Mouse (Mus musculus) heart, embryonic 13.5 days (tissue): ENCODE results near the gene Mlh3. TPM values are rescaled to one million over a fixed set of nuclear protein-coding genes. Genes with fewer than 3 reads are reported as not detected.

ENCODE experiments used
- ATAC-seq: fragments of 200-750 bp; cut with Nextera tagmentation; 2 replicates; pipeline ENCODE4 v1.8.0; 2017; ENCODE audit warnings: moderate TSS enrichment; ENCODE audit not compliant: insufficient number of reproducible peaks, low FRiP score, low TSS enrichment; ENCODE audit errors: extremely low read depth
- H3K27ac ChIP-seq: fragments of 300-500 bp; sonication (generic); replicated peaks from 2 replicates; pipeline ENCODE4 v1.5.1; 2015; ENCODE audit warnings: moderate library complexity, mild to moderate bottlenecking, inconsistent platforms
- H3K27me3 ChIP-seq: fragments of 300-500 bp; sonication (generic); replicated peaks from 2 replicates; pipeline ENCODE4 v1.6.1; 2015; ENCODE audit warnings: mild to moderate bottlenecking, inconsistent platforms
- H3K36me3 ChIP-seq: fragments of 300-500 bp; sonication (generic); 2 replicates; pipeline ENCODE4 v1.6.1; 2015; ENCODE audit warnings: mild to moderate bottlenecking, inconsistent platforms
- H3K4me1 ChIP-seq: fragments of 300-500 bp; sonication (generic); 2 replicates; pipeline ENCODE4 v1.6.1; 2015; ENCODE audit warnings: inconsistent platforms
- H3K4me2 ChIP-seq: fragments of 300-500 bp; sonication (generic); 2 replicates; pipeline ENCODE4 v1.6.1; 2015; ENCODE audit warnings: inconsistent platforms, mild to moderate bottlenecking, moderate library complexity
- H3K4me3 ChIP-seq: fragments of 300-500 bp; sonication (generic); 2 replicates; pipeline ENCODE4 v1.5.1; 2015; ENCODE audit warnings: moderate library complexity, mild to moderate bottlenecking, inconsistent platforms
- H3K9ac ChIP-seq: fragments of 300-500 bp; sonication (generic); 2 replicates; pipeline ENCODE4 v1.6.1; 2015; ENCODE audit warnings: inconsistent platforms, mild to moderate bottlenecking, moderate library complexity
- H3K9me3 ChIP-seq: fragments of 300-500 bp; sonication (generic); 2 replicates; pipeline ENCODE4 v1.6.1; 2016; ENCODE audit warnings: inconsistent platforms
- WGBS: fragments of 180-500 bp; shearing (Covaris S2); methylation state at CpG from one replicate; pipeline ENCODE4 v1.1.7; 2015; ENCODE audit warnings: mixed read lengths; 5-methylcytosine and 5-hydroxymethylcytosine counted together
- polyA plus RNA-seq: library from polyadenylated mRNA; unstranded; fragments of >200 nt; fragmentation: Nextera tagmentation; extraction: Ambion mirVana; gene quantifications from 2 replicates; pipeline ENCODE4 v1.2.1, GENCODE M21; 2015

Gene Mlh3
- polyA plus RNA-seq, 1 experiment from 2014 or later: 5.0 TPM

DNA sequence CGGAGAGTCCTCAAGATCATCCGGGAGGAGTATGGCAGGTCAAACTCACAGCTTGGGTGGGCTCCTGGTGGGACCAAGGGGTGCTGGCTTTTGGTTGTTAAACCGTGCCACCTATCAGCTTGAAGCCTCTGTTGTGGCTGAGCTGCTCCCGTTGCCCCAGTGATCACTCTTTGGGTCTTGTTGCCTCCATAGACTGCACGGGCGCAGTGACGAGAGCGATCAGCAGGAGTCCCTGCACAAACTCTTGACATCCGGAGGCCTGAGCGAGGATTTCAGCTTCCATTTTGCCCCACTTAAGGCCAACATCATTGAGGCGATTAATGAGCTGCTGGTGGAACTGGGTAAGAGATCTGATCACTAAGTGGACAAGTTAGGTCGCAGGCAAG lies 50.5 kb downstream of the Mlh3 start:
- Histone ChIP-seq H3K4me1 (peaks cover 23% of the 10 kb centered on the region), H3K27ac (peak overlapping the region; percentile 70), H3K36me3 (peaks cover 43% of the 10 kb centered on the region), H3K27me3 (no peaks in the 10 kb centered on the region), H3K9me3 (no peaks in the 10 kb centered on the region), H3K4me2 (peak overlapping the region; percentile 92), H3K4me3 (peak overlapping the region; percentile 89), H3K9ac (peak overlapping the region; percentile 91)
- WGBS: 3% methylated on average over 12 of the region's 12 CpGs
- no peak for ATAC-seq

DNA sequence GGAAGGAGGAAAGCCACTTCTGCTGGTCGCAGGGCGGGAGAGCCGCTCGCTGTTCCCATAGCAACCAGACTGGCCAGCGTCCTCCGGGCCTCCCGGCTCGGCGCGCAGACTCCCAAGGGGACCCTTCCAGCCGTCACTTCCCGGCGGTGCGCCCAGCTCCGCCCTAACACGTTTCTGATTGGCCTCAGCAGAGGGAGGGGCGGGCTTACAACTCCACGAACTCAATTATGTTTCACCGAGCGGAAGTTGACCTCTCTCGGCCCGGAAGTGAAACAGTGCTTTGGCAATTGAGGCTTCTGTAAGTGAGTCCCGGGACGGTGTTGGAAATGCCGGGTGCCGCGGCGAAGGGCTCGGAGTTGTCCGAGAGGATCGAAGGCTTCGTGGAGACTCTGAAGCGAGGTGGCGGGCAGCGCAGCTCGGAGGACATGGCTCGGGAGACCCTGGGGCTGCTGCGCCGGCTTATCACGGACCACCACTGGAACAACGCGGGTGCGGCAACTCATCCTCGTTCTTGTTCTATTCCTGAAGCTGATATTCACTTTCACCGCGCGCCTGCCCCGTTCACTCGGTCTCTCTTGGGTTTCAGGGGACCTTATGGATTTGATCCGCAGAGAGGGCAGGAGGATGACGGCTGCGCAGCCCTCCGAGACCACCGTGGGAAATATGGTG lies 51.0 kb downstream of the Mlh3 start, which contains the start of gene Eif2b2:
TSS of gene Eif2b2 (plus strand) at position 246 of the 669 bp plus-strand sequence.
- Histone ChIP-seq H3K9ac (peak within 1 kb of the TSS; percentile 91), H3K4me2 (peak within 1 kb of the TSS; percentile 92), H3K36me3 (peaks cover 38% of the 10 kb centered on the region), H3K4me3 (peak within 1 kb of the TSS; percentile 89), H3K27me3 (no peaks in the 10 kb centered on the region), H3K4me1 (peaks cover 23% of the 10 kb centered on the region), H3K9me3 (no peaks in the 10 kb centered on the region), H3K27ac (peak within 1 kb of the TSS; percentile 70)
- ATAC-seq: peak; percentile 100
- under 1% methylated on average over 54 of the region's 54 CpGs for WGBS

DNA sequence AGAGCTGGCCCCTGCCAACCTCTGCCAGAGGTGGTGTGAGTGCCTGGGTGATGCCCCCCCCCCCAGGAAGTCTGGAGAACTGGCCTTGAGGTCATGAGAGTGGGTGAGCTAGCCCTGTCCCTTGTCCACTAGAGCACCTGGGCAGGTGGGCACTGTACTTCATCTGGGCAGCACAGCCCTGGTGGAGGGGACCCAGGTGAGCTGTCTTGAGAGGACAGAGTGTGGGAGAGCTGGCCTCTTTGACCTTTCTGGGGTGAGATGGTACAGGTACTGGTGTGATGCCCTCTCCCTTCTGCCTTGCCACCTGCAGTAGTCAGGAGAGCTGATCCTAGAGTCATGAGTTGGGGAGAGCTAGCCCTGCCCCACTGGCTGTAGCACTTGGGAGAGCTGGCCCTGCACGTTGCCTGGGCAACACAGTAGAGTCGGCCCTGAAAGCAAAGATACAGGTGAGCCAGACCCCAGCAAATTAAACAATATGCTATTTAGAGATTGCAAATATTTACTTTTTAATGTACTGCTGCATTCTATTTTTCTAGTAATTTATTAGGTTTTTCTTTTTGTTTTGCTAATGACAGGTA lies 52.6 kb downstream of the Mlh3 start:
- H3K9ac ChIP-seq: no peak overlapping the region
- no peak overlapping the region for H3K4me2 ChIP-seq
- peaks cover 22% of the 10 kb centered on the region for H3K36me3 ChIP-seq
- H3K4me1 ChIP-seq: peaks cover 23% of the 10 kb centered on the region
- H3K27ac ChIP-seq: no peak overlapping the region
- no peaks in the 10 kb centered on the region for H3K27me3 ChIP-seq
- no peak overlapping the region for H3K4me3 ChIP-seq
- H3K9me3 ChIP-seq: no peaks in the 10 kb centered on the region
- ATAC-seq: no peak
- WGBS: 67% methylated on average over 2 of the region's 2 CpGs

DNA sequence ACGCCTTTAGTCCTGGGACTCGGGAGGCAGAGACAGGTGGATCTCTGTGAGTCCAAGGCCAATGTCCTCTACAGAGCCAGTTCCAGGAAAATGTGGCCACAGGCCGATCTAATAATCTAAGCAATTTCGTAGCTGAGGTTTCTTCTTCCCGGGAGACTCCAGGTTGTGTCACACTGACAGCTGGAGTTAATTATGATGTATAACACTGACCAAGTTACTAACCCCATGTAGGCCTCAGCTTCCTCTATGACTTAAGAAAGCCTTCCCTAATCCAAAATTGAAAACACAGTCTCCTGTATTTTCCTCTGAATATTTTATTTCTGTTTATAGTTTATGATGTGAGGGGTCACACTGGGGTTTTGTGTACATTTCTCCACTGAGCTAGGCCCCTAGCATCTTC lies 55.4 kb downstream of the Mlh3 start:
- Histone ChIP-seq H3K9ac (no peak overlapping the region), H3K27ac (no peak overlapping the region), H3K4me3 (no peak overlapping the region), H3K9me3 (no peaks in the 10 kb centered on the region), H3K4me1 (peaks cover 18% of the 10 kb centered on the region), H3K27me3 (no peaks in the 10 kb centered on the region), H3K4me2 (no peak overlapping the region), H3K36me3 (no peaks in the 10 kb centered on the region)
- no peak for ATAC-seq
- WGBS: 71% methylated on average over 5 of the region's 5 CpGs

DNA sequence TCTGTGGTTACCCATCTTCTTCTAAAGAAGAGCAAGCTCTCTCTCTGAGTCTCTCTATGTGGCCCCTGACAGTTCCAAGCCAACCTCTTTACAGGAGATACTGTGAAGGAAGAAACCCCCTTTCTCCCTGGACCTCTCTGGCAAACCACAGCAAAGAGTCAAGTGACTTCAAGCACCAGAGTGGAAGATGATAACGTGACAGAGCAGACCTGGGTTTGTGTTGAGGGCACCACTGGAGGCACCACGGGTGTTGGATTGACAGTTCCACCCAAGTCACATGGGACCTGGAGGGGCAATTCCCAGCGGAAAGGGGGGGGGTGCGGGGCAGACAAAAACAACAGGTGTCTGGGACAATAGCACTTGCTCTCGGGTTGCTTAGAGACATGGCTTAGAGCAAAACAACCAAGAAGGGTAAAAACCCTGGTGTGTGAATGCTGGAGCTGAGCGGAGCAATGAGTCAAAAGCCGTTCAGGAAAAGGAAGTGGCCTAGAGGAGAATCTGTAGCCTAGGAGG lies 61.7 kb downstream of the Mlh3 start:
- Histone ChIP-seq H3K9ac (no peak overlapping the region), H3K27me3 (no peaks in the 10 kb centered on the region), H3K36me3 (no peaks in the 10 kb centered on the region), H3K27ac (no peak overlapping the region), H3K4me3 (no peak overlapping the region), H3K4me1 (peaks cover 21% of the 10 kb centered on the region), H3K9me3 (no peaks in the 10 kb centered on the region), H3K4me2 (no peak overlapping the region)
- no peak for ATAC-seq
- 29% methylated on average over 7 of the region's 7 CpGs for WGBS

DNA sequence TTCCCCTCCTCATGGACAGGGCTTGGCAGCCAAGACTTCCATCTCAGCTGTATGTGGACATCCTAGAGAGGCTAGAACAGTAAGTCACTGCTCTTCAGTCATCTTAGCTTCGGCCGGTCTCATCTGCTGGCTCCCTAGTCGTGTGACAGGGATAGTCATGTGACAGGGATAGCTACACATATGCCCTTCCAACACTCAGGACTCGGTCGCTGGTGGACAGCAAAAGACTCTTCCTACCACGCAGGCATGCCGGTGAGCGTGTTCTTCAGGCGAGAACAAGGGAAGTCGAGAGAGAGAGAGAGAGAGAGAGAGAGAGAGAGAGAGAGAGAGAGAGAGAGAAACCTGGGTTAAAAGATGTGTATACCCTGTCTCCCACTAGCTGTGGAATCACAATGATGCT lies 65.0 kb downstream of the Mlh3 start:
- Histone ChIP-seq H3K36me3 (no peaks in the 10 kb centered on the region), H3K9ac (no peak overlapping the region), H3K27me3 (no peaks in the 10 kb centered on the region; the same call in 1 of the 2 replicates), H3K9me3 (no peaks in the 10 kb centered on the region), H3K27ac (no peak overlapping the region), H3K4me1 (peaks cover 31% of the 10 kb centered on the region), H3K4me2 (no peak overlapping the region), H3K4me3 (no peak overlapping the region)
- no peak for ATAC-seq
- 81% methylated on average over 10 of the region's 10 CpGs for WGBS

DNA sequence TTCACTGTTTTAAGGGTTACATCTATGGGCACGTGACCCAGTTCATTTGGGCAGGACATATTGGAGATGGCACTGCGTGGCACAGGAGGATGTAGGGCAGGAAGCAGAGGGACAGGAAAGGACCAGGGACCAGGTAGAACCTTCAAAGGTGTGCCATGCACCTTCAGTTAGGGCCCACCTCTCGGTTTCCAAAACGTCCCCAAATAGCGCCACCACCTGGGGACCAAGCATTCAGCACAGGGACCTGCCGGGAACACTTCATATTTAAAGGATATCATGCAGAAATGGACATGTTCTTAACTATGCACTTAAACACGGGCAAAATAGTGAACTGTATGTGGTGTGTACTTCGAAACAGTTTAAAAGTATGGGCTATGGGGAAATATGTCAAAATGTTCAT lies 66.3 kb downstream of the Mlh3 start:
- H3K36me3 ChIP-seq: no peaks in the 10 kb centered on the region
- peaks cover 10% of the 10 kb centered on the region; the same call in 1 of the 2 replicates for H3K27me3 ChIP-seq
- H3K4me3 ChIP-seq: no peak overlapping the region
- no peaks in the 10 kb centered on the region for H3K9me3 ChIP-seq
- peaks cover 31% of the 10 kb centered on the region for H3K4me1 ChIP-seq
- WGBS: 44% methylated on average over 8 of the region's 8 CpGs
- no peak overlapping the region for H3K4me2 ChIP-seq
- ATAC-seq: no peak
- no peak overlapping the region for H3K27ac ChIP-seq
- H3K9ac ChIP-seq: no peak overlapping the region

DNA sequence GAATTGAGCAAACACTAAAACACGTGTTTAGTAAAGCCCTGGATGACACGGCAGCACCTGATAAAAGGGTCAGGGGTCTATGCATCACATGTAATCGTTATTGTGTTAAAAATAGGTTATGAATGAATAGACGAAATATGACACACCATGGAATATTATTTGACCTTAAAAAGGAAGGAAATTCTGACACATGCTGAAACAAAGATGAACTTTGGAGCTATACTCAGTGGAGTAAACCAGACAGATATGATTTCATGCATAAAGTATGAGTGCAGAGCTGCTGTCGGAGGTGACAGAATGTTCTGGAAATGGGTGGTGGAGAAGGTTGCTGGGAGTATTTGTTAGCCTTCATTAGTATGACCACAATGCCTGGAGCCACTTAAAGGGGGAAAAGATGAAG lies 66.7 kb downstream of the Mlh3 start:
- Histone ChIP-seq H3K9me3 (no peaks in the 10 kb centered on the region), H3K27me3 (peaks cover 11% of the 10 kb centered on the region; the same call in 1 of the 2 replicates), H3K36me3 (no peaks in the 10 kb centered on the region), H3K4me2 (no peak overlapping the region), H3K4me3 (no peak overlapping the region), H3K4me1 (peaks cover 27% of the 10 kb centered on the region), H3K27ac (no peak overlapping the region), H3K9ac (no peak overlapping the region)
- 55% methylated on average over 5 of the region's 5 CpGs for WGBS
- ATAC-seq: no peak

DNA sequence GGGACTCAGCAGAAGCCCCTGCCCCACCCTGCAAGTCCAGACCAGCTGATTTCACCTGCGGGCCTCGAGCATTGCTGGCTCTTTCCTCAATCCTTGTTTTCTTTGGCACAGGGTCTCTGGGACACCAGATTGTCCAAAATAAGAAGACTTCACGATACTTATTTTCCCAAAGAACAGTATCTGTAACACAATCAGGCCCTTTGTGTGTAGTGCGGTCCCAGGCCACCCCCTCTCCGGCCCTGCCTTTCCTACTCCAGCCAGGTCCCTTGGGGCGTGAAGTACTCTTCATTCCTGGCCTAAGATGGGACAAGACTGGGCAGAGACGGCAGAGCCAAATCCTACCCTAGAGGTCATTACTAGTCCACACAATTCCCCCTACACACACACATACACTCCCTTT lies 68.2 kb downstream of the Mlh3 start:
- no peak for ATAC-seq
- H3K4me1 ChIP-seq: peaks cover 35% of the 10 kb centered on the region
- H3K27ac ChIP-seq: no peak overlapping the region
- no peaks in the 10 kb centered on the region for H3K36me3 ChIP-seq
- no peak overlapping the region for H3K9ac ChIP-seq
- H3K4me2 ChIP-seq: no peak overlapping the region
- H3K27me3 ChIP-seq: peaks cover 11% of the 10 kb centered on the region; the same call in 1 of the 2 replicates
- 64% methylated on average over 7 of the region's 7 CpGs for WGBS
- H3K4me3 ChIP-seq: no peak overlapping the region
- H3K9me3 ChIP-seq: no peaks in the 10 kb centered on the region

DNA sequence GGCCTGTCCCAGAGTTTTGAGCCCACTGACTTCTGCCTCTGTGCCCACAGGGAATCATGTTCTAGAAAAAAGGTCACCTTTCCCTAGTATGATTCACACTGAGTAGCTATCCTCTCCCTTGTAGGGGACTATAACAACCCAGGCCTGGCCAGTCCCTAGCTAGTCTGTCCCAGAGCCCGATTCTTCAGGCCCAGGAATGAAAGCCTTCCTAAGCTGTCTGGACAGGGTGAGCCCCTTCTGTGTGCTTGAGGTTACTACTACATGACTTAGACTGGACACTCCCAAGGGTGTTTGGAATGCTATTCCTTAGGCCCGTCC lies 68.6 kb downstream of the Mlh3 start:
- H3K27ac ChIP-seq: no peak overlapping the region
- no peak overlapping the region for H3K4me2 ChIP-seq
- no peaks in the 10 kb centered on the region for H3K36me3 ChIP-seq
- H3K4me1 ChIP-seq: peaks cover 38% of the 10 kb centered on the region
- WGBS: 67% methylated on average over 2 of the region's 2 CpGs
- no peak for ATAC-seq
- no peak overlapping the region for H3K9ac ChIP-seq
- H3K27me3 ChIP-seq: peaks cover 11% of the 10 kb centered on the region; the same call in 1 of the 2 replicates
- H3K9me3 ChIP-seq: no peaks in the 10 kb centered on the region
- H3K4me3 ChIP-seq: no peak overlapping the region

DNA sequence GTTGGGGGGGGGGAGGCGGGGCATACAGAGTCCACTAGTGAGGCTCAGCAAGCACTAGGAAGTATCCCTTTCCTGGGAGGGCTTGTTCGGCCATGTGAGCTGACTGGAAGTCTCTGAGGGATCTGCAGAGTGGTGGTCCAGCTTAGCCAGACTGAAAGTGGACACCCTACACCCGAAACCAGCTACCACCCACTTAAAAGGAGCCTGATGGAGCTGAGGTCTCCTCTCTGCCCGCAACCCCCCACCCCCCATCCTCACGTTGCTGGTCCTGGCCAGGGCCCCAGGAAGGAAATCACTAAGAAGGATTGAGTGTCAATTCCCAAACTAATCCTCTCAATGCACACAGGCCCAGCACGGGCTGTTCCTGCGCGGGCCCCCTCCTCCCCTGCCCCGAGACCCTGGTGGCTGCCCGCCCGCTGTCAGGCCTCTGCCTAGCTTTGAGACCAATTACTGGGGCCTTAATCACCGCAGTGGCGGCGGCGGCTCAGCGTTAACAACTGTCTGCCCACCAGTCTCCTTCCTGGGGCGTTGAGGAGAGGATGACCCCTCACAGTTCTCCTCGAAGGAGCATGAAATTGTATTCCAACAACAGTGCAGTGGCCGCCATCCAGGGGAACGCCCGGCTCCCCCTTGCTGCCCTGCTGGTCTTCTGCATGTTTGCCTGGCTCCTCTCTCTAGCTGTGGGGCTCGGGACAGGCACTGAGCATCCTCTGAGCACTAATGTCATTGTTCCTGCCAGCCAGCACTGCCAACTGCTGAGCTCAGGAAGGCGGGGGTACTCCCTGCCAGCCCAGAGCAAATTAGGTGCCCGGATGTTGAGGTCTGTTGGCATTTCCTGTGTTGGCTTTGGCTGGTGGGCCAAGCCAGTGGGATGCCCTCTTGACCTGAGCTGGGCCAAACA lies 69.2 kb downstream of the Mlh3 start:
- 34% methylated on average over 24 of the region's 24 CpGs for WGBS
- Histone ChIP-seq H3K36me3 (no peaks in the 10 kb centered on the region), H3K27me3 (peaks cover 11% of the 10 kb centered on the region; the same call in 1 of the 2 replicates), H3K9me3 (no peaks in the 10 kb centered on the region), H3K27ac (no peak overlapping the region), H3K4me3 (no peak overlapping the region), H3K9ac (peak overlapping the region; percentile 45), H3K4me2 (no peak overlapping the region), H3K4me1 (peaks cover 44% of the 10 kb centered on the region)
- no peak for ATAC-seq
